Mouse (Mus musculus) kidney, postnatal 36 days (tissue): ENCODE measurements around the gene Gprasp1.

Experiments used
- DNase-seq, 2 experiments: peaks; one replicate each; pipeline ENCODE4 v3.0.0; 2021 to 2022; ENCODE audit warnings: mixed read lengths in 2 of 2

The Gprasp1 gene

DNA sequence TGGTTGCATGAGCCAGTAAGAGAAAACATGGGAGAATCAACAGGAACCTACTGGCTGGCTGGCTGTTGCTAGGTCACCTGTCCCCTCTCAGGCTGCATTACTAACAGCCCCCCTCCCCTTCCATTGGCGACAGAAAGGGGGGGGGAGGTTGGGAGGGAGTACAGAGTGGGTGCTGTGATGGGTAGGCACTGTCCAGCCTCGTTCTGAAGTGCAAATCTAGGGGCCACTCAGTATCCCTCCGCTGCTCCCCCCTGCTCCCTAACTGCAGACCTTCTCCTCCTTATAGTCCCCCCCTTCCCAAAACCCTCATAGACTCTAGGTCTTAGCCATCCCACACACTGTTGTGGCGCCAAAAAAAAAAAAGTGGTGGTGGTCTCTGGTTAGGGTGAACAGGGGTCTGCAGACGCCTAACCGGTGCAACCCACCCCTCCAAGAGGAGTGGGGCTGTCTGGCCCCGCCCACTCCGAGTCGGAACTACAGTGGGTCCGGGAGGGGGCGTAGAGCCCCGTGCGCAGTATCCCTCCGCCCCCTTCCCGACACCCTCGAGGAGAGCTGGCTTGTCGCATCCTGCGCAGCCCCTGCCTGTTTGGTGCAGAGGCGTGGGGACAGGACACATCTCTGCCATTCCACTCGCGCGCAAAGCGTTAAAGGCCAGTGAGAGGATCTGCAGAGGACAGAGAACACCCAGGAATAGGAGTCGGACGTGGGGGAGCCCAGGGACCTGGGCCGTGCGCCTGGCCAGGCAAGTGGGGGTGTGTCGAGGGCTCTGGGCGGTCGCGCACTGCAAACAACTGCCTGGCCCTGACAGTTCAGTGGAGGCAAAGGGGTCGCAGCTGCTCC lies 96.2 kb downstream of the Gprasp1 start, which contains the start of gene Gprasp2:
Gprasp2 (plus strand) TSS at position 514 of the 840 bp plus-strand sequence.
- DNase-seq: peak in 1 of 2 experiments; percentile 13

DNA sequence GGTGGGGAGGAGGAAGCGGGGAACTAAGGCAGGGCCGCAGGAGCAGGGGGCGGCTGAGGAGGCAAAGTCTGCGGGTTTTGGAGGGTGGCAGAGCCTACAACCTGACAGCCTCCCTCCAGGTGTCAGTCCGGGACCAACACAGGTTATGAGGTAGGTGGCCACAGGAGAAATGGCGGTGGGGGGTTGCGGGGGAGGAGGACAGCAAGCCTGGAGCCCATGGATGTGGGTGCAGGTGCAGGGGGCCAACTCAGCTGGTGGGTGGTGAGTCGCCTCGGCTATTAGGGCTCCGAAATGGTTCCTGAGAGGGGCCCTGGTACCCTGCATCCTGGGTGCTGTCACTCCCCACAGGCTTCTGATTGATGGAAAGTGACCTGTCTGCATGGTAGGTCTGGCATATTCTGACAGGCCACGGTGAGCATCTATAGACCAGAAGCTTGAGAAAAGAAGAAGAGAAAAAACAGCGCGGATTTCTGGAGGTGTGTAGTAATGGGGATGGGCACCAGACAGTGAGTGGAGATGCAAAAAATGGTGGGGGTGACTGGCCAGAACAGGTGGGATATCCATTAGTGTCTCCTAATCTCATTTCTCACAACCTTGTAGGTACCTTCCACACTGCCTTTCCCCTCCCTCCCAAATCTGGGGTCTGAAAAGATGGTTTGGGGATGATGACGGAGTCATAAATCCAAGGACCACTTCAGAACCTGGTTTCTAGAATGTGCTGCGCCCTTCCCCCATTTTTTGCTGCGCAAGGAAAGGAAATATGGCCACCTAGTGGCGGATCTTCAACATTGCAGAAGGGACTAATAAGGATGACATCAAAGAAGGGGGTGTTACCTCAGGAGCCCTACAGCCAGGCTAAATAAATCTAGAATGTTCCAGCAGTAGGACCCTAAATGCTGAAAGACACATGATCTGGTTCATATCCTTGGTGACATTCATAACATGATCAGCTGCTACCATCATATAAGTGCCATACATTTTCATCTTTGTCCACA lies 97.2 kb downstream of the Gprasp1 start:
- peak; percentile 17 to 33 for DNase-seq
